19 mouse cellular contexts compared by ENCODE assay signal in the genomic region with DNA sequence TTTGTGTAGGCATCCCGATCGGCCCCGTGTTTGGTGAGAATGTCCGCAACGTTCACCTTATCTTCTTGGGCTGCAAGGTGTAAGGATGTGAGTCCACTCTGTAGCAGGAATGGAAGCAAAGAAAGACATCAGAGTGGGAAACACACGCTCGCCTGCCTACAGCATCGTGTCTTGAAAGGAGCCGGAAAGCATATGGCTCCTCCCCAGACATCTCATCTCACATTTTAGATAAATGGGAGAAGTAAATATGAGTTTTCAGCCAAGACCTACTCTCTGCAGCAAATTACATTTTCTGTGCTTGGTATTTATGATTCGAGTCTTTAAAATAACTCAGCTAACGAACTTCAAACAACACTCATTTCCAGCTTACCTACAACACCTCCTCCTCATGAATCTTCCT.
"Had no signal": no experiment of that assay in that cellular context is flagged by ENCODE, and none has a peak within 500 bp of the region (broad histone marks: within the 10 kb centered on the region; RNA-seq: fewer than 3 reads in every experiment).

No protein-coding gene starts in this region.

- DNase-seq: lung, adult 18-20 months; lung, embryonic 14.5 days; lung, postnatal 10 days; lung, postnatal 4 days; midbrain, embryonic 14.5 days; retina, postnatal 1 day; right cerebral cortex, adult 18-20 months; right cerebral cortex, postnatal 25 days; right cerebral cortex, postnatal 4 days; spleen, adult 18-20 months; thymus, adult 18-20 months; thymus, postnatal 14 days; thymus, postnatal 36 days had no signal

- H3K9me3 ChIP-seq: midbrain, embryonic 10.5 days; midbrain, embryonic 12.5 days; neural tube, embryonic 13.5 days; neural tube, embryonic 15.5 days had no signal

- H3K9ac ChIP-seq: lung, embryonic 14.5 days; midbrain, embryonic 12.5 days; neural tube, embryonic 13.5 days; neural tube, embryonic 15.5 days had no signal

- H3K27me3 ChIP-seq: midbrain, embryonic 12.5 days; neural tube, embryonic 13.5 days; neural tube, embryonic 15.5 days had no signal

- H3K4me2 ChIP-seq: lung, embryonic 14.5 days; midbrain, embryonic 12.5 days; neural tube, embryonic 13.5 days; neural tube, embryonic 15.5 days had no signal

- H3K4me3 ChIP-seq: midbrain, embryonic 10.5 days; midbrain, embryonic 12.5 days; myocyte; neural tube, embryonic 13.5 days; neural tube, embryonic 15.5 days had no signal

- H3K27ac ChIP-seq: midbrain, embryonic 10.5 days; midbrain, embryonic 12.5 days; neural tube, embryonic 13.5 days; neural tube, embryonic 15.5 days had no signal

- ATAC-seq: midbrain, embryonic 16.5 days had no signal
